Mouse (Mus musculus) thymus, adult 18-20 months (tissue): ENCODE data around the gene Aebp1.

ENCODE experiments used
- DNase-seq, 2 experiments: peaks; one replicate each; pipeline ENCODE4 v3.0.0; 2022; ENCODE audit warnings: mixed read lengths in 2 of 2

Gene Aebp1

GRCm38 (mm10) chr11:5897839-5898238, 36.1 kb downstream of the Aebp1 start:
- no peak for DNase-seq

DNA sequence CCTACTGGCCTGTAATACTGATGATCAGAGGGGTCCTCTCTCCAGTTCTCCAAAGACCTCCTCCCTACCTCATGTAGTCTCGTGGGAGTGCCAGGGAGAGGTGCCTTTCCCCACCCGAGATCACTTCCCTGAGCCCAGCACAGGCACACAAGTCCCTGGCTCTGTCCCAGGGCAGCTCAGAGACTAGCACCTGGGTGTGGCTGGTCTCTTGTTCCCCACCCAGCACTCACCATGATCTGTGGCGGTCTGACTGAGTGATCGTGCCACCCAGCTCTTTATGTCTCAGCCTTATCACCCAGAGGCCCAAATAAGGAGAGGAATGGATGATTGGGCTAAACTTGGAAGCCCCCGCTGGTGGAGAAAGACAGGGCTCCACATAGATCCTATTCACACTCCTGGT, 36.8 kb downstream of the Aebp1 start, which contains the start of gene Myl7:
TSS of gene Myl7 (minus strand) at position 252 of the 400 bp plus-strand sequence.
- DNase-seq = no peak

- no peak for DNase-seq
These were observed 37.5 kb downstream of the Aebp1 start for GRCm38 (mm10) chr11:5899286-5899685.

- no peak for DNase-seq
These were observed 39.6 kb downstream of the Aebp1 start for GRCm38 (mm10) chr11:5901320-5901719.

- DNase-seq = no peak
These were observed 40.2 kb downstream of the Aebp1 start for GRCm38 (mm10) chr11:5901950-5902349.

DNA sequence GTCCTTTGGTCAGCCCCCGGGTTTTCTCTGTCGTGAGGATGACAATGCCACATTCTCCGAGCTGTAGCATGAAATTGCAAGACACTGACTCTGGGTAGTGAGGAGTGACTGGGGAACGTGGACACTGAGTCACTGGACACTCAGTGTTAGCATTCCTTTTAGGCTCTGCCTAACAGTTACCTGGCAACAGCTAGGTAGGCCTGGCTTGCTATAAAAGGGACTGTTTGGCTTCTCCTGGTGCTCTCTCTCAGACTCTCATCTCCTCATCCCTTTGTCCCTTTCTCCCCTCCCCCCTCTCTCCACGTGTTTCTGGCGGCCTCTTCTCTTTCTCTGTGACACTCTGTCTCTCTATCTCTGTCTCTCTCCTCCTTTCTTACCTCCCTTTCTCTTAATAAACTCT, 40.6 kb downstream of the Aebp1 start:
- DNase-seq = no peak

- no peak for DNase-seq
These were observed 42.1 kb downstream of the Aebp1 start for GRCm38 (mm10) chr11:5903844-5904243.

DNA sequence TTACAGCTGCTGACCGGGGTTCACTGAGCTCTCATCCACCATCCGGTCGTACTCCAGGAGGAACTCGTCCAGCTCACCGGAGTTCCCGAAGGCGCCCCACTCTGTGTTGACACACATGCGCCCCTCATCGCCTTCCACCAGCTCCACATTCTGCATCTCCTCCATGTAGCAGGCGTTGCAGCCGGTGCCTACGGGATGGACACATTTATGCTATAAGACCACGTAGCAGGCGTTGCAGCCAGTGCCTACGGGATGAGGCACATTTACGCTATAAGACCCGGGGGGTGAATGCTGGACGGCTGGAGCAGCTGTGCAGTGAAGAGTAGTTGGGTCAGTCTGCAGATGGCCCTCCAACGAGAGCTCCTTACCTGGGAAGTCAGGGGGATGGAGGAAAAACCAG, 42.6 kb downstream of the Aebp1 start:
- DNase-seq = no peak

- no peak for DNase-seq
These were observed 43.1 kb downstream of the Aebp1 start for GRCm38 (mm10) chr11:5904871-5905270.

GRCm38 (mm10) chr11:5905778-5906518, 44.2 kb downstream of the Aebp1 start:
- DNase-seq = no peak

DNA sequence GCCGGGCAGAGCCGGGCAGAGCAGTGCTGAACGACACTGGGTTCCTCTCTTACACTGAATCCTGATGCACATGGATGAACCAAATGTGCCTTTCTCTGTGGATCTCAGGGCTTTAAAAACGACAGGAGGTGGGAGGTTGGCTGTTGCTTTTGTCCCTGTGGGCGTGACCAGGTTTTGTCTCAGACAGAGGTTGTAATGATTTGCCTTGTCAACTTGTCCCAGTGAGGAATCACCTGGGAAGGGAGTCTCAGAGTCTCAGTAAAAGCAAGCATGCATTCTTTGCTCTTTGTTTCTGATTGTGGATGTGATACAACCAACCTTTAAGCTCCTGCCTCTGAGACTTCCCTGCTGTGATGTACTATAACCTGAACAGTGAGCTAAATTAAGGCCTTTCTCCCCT, 45.3 kb downstream of the Aebp1 start:
- DNase-seq = no peak

- no peak for DNase-seq
These were observed 46.9 kb downstream of the Aebp1 start for GRCm38 (mm10) chr11:5908642-5909041.

- DNase-seq = no peak
These were observed 50.9 kb downstream of the Aebp1 start for GRCm38 (mm10) chr11:5912635-5913034.

GRCm38 (mm10) chr11:5913256-5913655, 51.5 kb downstream of the Aebp1 start:
- DNase-seq = no peak

DNA sequence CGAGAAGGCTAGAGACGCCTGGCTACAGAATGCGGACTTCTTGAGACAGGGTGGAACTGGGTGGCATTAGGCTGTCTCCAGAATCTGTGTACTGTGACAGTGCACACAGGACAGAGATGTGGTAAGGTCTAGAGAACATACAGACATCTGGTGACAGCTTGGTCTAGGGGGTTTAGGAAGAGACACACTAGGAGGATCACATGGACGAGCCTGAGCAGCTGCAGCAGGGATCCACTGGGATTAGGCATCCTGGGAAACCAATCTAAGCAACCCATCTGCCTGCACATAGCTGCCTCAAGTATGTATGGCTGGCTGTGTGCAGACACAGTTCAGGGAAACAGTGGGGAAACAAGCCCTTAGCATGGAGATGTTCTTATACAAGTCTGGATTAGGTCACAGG, 52.2 kb downstream of the Aebp1 start:
- no peak for DNase-seq

DNA sequence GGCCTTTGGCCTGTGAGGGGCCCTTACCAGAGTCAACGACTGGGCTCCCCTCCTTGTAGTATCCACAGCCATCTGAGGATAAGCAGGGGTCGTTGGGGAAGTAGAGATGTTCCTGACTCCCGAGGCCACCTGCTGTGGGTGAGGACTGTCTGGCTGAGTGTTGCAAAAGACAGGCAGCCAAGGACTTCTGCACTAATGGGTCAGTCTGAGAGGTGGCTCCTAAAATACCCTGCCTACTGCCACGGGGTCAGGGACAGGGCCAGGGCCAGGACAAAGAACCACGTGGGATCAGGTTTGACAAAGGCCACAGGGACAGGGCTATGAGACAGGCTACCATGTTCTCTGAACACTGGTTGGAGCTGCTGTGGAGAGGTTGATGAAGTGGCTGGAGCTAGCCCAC, 53.2 kb downstream of the Aebp1 start:
- no peak for DNase-seq

- DNase-seq = no peak
These were observed 53.9 kb downstream of the Aebp1 start for GRCm38 (mm10) chr11:5915429-5916177.

DNA sequence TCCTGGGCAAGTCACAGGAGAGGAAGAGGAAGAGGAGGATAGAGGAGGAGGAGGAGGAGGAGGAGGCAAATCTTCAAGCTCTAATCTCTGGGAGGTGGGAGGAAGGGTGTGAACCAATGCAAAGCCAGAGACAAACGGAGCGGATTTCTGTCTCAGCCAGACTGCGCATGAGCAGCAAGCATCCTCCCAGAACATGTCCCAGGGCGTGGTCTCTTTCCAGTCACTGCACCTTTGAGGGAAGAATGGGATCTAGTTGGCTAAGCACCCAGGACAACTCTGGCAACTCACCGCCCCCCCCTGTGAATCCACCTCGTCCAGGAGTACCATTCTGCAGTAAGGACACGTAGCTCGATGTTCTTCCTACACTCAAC, 54.4 kb downstream of the Aebp1 start:
- no peak for DNase-seq

DNA sequence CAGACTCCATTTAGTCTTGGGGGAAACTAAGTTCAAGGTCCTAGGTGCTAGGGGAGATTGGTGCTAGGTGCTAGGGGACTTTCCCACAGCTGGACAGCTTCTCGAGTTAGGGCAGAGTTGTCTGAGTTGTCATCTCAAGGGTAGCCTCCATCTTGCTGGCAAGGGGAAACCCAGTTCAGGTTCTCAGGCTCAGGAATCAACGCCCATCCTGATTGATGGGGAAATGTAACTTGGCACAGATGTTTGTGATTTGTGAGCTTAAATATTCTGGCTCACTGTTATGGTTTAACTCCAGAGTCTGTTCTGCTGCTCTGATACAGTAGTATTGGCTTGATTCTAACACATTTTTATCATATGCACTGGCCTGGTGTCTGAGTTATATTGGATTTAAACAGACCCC, 56.4 kb downstream of the Aebp1 start:
- no peak for DNase-seq

DNA sequence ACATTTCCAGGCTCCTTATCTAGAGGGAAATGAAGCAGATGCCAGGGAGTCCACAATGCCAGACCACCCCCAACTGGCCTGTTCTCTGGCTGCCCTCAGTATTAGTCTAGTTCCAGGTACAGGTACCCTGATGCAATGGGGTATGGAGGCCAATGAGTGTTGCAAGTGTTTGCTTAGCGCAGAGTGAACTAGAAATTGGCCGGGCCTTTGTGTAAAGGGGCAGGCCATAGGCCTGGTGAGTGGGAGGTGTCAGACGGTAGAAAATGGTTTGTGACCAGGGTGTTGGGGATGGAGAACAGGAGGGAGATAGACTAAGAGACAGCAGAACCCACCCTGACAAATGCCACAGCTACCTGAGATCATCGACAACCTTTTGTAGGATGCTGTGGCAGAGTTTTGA, 57.9 kb downstream of the Aebp1 start:
- DNase-seq = no peak

GRCm38 (mm10) chr11:5920323-5920960, 58.7 kb downstream of the Aebp1 start:
- DNase-seq = no peak
